20 mouse cellular contexts compared by ENCODE assay signal in genomic region chr4:72140706-72141105, GRCm38 (mm10).
"Had no signal": no experiment of that assay in that cellular context is flagged by ENCODE, and none has a peak within 500 bp of the region (broad histone marks: within the 10 kb centered on the region; RNA-seq: fewer than 3 reads in every experiment).

No protein-coding gene starts in this region.

- ATAC-seq: midbrain, embryonic 13.5 days; midbrain, embryonic 16.5 days had no signal

- DNase-seq: lung, adult 18-20 months; lung, embryonic 14.5 days; lung, postnatal 10 days; lung, postnatal 36 days; retina, postnatal 1 day; right cerebral cortex, adult 18-20 months; right cerebral cortex, postnatal 14 days; thymus, adult 2 months; thymus, postnatal 25 days; thymus, postnatal 4 days had no signal

- H3K4me2 ChIP-seq: lung, embryonic 14.5 days; midbrain, embryonic 11.5 days; midbrain, embryonic 13.5 days; neural tube, embryonic 13.5 days; neural tube, embryonic 15.5 days; stomach, embryonic 15.5 days had no signal

- H3K9me3 ChIP-seq: megakaryocyte, embryonic 14.5 days; midbrain, embryonic 13.5 days; neural tube, embryonic 13.5 days; neural tube, embryonic 15.5 days; stomach, embryonic 15.5 days had no signal

- H3K27me3 ChIP-seq: megakaryocyte, embryonic 14.5 days; midbrain, embryonic 13.5 days; neural tube, embryonic 13.5 days; neural tube, embryonic 15.5 days; stomach, embryonic 15.5 days had no signal

- H3K4me3 ChIP-seq: megakaryocyte, embryonic 14.5 days; midbrain, embryonic 13.5 days; myocyte; neural tube, embryonic 13.5 days; neural tube, embryonic 15.5 days; stomach, embryonic 15.5 days had no signal

- H3K27ac ChIP-seq: macrophage; midbrain, embryonic 13.5 days; neural tube, embryonic 13.5 days; neural tube, embryonic 15.5 days; stomach, embryonic 15.5 days; stomach, postnatal 0 days had no signal

- H3K9ac ChIP-seq: lung, embryonic 14.5 days; midbrain, embryonic 13.5 days; neural tube, embryonic 13.5 days; neural tube, embryonic 15.5 days; stomach, embryonic 15.5 days had no signal

- H3K4me1 ChIP-seq: neural tube, embryonic 15.5 days had no signal
